Mouse (Mus musculus): ENCODE data around the gene Rgs7bp. TPM values are rescaled to one million over a fixed set of nuclear protein-coding genes. Genes with fewer than 3 reads are reported as not detected.

Gene Rgs7bp
- total RNA-seq, 2 experiments from 2014 or later = 0.48 to 0.70 TPM

- no peak for TF ChIP-seq CTCF (IDR thresholded peaks at IDR 0.05)
- Histone ChIP-seq H3K27ac (no peak overlapping the region), H3K4me3 (peak overlapping the region; percentile 43)
- intact Hi-C loops (cut with DNase I) = no loop called here
- DNase-seq = no peak
These were observed 7.4 kb downstream of the Rgs7bp start for GRCm38 (mm10) chr13:105047377-105047776.

- TF ChIP-seq CTCF (IDR thresholded peaks at IDR 0.05) = no peak
- H3K27ac ChIP-seq = no peak overlapping the region
- H3K4me3 ChIP-seq = no peak overlapping the region
- intact Hi-C loops (cut with DNase I) = no loop called here
- DNase-seq = no peak
These were observed 10.8 kb downstream of the Rgs7bp start for GRCm38 (mm10) chr13:105043882-105044281.

GRCm38 (mm10) chr13:105038334-105038733, 16.4 kb downstream of the Rgs7bp start:
- no peak overlapping the region for H3K4me3 ChIP-seq
- TF ChIP-seq CTCF (IDR thresholded peaks at IDR 0.05) = no peak
- no peak for DNase-seq
- intact Hi-C loops (cut with DNase I) = no loop called here
- H3K27ac ChIP-seq = no peak overlapping the region

- intact Hi-C loops (cut with DNase I) = no loop called here
- H3K4me3 ChIP-seq = no peak overlapping the region
- TF ChIP-seq CTCF (IDR thresholded peaks at IDR 0.05) = no peak
- DNase-seq = no peak
- no peak overlapping the region for H3K27ac ChIP-seq
These were observed 16.9 kb downstream of the Rgs7bp start for GRCm38 (mm10) chr13:105037816-105038215.

GRCm38 (mm10) chr13:105031882-105032281, 22.8 kb downstream of the Rgs7bp start:
- Histone ChIP-seq H3K27ac (no peak overlapping the region), H3K4me3 (no peak overlapping the region)
- DNase-seq = no peak
- no peak for TF ChIP-seq CTCF (IDR thresholded peaks at IDR 0.05)
- intact Hi-C loops (cut with DNase I) = no loop called here

- no peak overlapping the region for H3K4me3 ChIP-seq
- DNase-seq = no peak
- intact Hi-C loops (cut with DNase I) = no loop called here
- no peak overlapping the region for H3K27ac ChIP-seq
- TF ChIP-seq CTCF (IDR thresholded peaks at IDR 0.05) = no peak
These were observed 26.5 kb downstream of the Rgs7bp start for GRCm38 (mm10) chr13:105028276-105028675.

GRCm38 (mm10) chr13:105016577-105016976, 38.2 kb downstream of the Rgs7bp start:
- no peak for TF ChIP-seq CTCF (IDR thresholded peaks at IDR 0.05)
- no peak for DNase-seq
- intact Hi-C loops (cut with DNase I) = no loop called here
- no peak overlapping the region for H3K4me3 ChIP-seq
- no peak overlapping the region for H3K27ac ChIP-seq

- no peak overlapping the region for H3K4me3 ChIP-seq
- no peak for DNase-seq
- intact Hi-C loops (cut with DNase I) = no loop called here
- no peak overlapping the region for H3K27ac ChIP-seq
- TF ChIP-seq CTCF (IDR thresholded peaks at IDR 0.05) = no peak
These were observed 38.9 kb downstream of the Rgs7bp start for GRCm38 (mm10) chr13:105015710-105016404.

- H3K27ac ChIP-seq = no peak overlapping the region
- intact Hi-C loops (cut with DNase I) = no loop called here
- no peak overlapping the region for H3K4me3 ChIP-seq
- TF ChIP-seq CTCF (IDR thresholded peaks at IDR 0.05) = no peak
- DNase-seq = no peak
These were observed 43.4 kb downstream of the Rgs7bp start for GRCm38 (mm10) chr13:105011300-105011699.

- H3K4me3 ChIP-seq = no peak overlapping the region
- intact Hi-C loops (cut with DNase I) = no loop called here
- TF ChIP-seq CTCF (IDR thresholded peaks at IDR 0.05) = no peak
- H3K27ac ChIP-seq = no peak overlapping the region
- DNase-seq = no peak
These were observed 45.8 kb downstream of the Rgs7bp start for GRCm38 (mm10) chr13:105008891-105009290.

- Histone ChIP-seq H3K4me3 (no peak overlapping the region), H3K27ac (no peak overlapping the region)
- no peak for TF ChIP-seq CTCF (IDR thresholded peaks at IDR 0.05)
- intact Hi-C loops (cut with DNase I) = no loop called here
- no peak for DNase-seq
These were observed 51.9 kb downstream of the Rgs7bp start for GRCm38 (mm10) chr13:105002831-105003157.

- intact Hi-C loops (cut with DNase I) = no loop called here
- Histone ChIP-seq H3K4me3 (no peak overlapping the region), H3K27ac (no peak overlapping the region)
- no peak for TF ChIP-seq CTCF (IDR thresholded peaks at IDR 0.05)
- DNase-seq = no peak
These were observed 52.4 kb downstream of the Rgs7bp start for GRCm38 (mm10) chr13:105002132-105002830.

- no peak for TF ChIP-seq CTCF (IDR thresholded peaks at IDR 0.05)
- Histone ChIP-seq H3K27ac (no peak overlapping the region), H3K4me3 (no peak overlapping the region)
- intact Hi-C loops (cut with DNase I) = no loop called here
- no peak for DNase-seq
These were observed 53.0 kb downstream of the Rgs7bp start for GRCm38 (mm10) chr13:105001714-105002113.

- TF ChIP-seq CTCF (IDR thresholded peaks at IDR 0.05) = no peak
- Histone ChIP-seq H3K27ac (no peak overlapping the region), H3K4me3 (no peak overlapping the region)
- no peak for DNase-seq
- intact Hi-C loops (cut with DNase I) = no loop called here
These were observed 65.9 kb downstream of the Rgs7bp start for GRCm38 (mm10) chr13:104988811-104989258.

All from gastrocnemius, adult 2 months (tissue).